Mouse (Mus musculus) midbrain, embryonic 10.5 days (tissue): ENCODE data around the gene Trim40. TPM values are rescaled to one million over a fixed set of nuclear protein-coding genes. Genes with fewer than 3 reads are reported as not detected.

Experiments used
- DNase-seq: peaks from one replicate; pipeline ENCODE4 v3.0.0-alpha.2; 2017; ENCODE audit warnings: low spot score
- H3K27ac ChIP-seq: fragments of 300-500 bp; sonication (generic); replicated peaks from 2 replicates; pipeline ENCODE4 v1.5.1; 2016; ENCODE audit warnings: mild to moderate bottlenecking
- H3K27me3 ChIP-seq: fragments of 300-500 bp; sonication (generic); 2 replicates; pipeline ENCODE4 v1.6.1; 2016; ENCODE audit warnings: low read depth, mild to moderate bottlenecking; ENCODE audit not compliant: poor library complexity, severe bottlenecking
- H3K36me3 ChIP-seq: fragments of 300-500 bp; sonication (generic); 2 replicates; pipeline ENCODE4 v1.6.1; 2016; ENCODE audit warnings: mild to moderate bottlenecking, moderate library complexity
- H3K4me1 ChIP-seq: fragments of 300-500 bp; sonication (generic); 2 replicates; pipeline ENCODE4 v1.6.1; 2016
- H3K4me3 ChIP-seq: fragments of 300-500 bp; sonication (generic); 2 replicates; pipeline ENCODE4 v1.5.1; 2016; ENCODE audit warnings: mild to moderate bottlenecking, moderate library complexity
- H3K9me3 ChIP-seq: fragments of 300-500 bp; sonication (generic); replicated peaks from 2 replicates; pipeline ENCODE4 v1.6.1; 2016; ENCODE audit warnings: mild to moderate bottlenecking
- WGBS: fragments of 180-500 bp; shearing (Covaris S2); methylation state at CpG from one replicate; pipeline ENCODE4 v1.1.7; 2016; 5-methylcytosine and 5-hydroxymethylcytosine counted together
- polyA plus RNA-seq: library from polyadenylated mRNA; unstranded; fragments of >200 nt; fragmentation: Nextera tagmentation; extraction: Ambion mirVana; gene quantifications from 2 replicates; pipeline ENCODE4 v1.2.1, GENCODE M21; 2016

Trim40 gene
- polyA plus RNA-seq, 1 experiment from 2014 or later, result not detected

DNA sequence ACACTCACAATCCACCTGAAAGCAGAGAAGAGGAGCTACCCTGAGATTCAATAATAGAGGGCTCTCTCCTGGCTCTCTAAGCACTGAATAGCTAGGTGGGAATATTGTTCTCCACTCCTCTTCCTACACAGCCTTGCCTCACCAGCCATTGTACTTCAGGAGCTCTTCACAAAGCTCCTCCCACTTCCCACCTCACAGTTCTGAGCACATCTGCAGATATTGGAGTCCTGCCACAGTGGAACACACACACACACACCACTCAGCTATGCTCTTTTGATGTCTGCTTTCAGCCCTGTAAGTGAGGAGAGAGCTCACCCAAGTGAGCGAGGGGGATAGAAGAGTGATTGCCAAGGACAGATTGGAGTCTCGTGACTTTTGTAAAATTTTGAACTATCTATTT, 6.6 kb downstream of the Trim40 start:
- no peak overlapping the region for H3K4me3 ChIP-seq
- no peak overlapping the region for H3K27ac ChIP-seq
- H3K4me1 ChIP-seq, result no peaks in the 10 kb centered on the region
- no peak for DNase-seq
- H3K9me3 ChIP-seq, result no peaks in the 10 kb centered on the region
- no peaks in the 10 kb centered on the region for H3K36me3 ChIP-seq
- no peaks in the 10 kb centered on the region for H3K27me3 ChIP-seq
- WGBS, result 79% methylated on average over 2 of the region's 2 CpGs

DNA sequence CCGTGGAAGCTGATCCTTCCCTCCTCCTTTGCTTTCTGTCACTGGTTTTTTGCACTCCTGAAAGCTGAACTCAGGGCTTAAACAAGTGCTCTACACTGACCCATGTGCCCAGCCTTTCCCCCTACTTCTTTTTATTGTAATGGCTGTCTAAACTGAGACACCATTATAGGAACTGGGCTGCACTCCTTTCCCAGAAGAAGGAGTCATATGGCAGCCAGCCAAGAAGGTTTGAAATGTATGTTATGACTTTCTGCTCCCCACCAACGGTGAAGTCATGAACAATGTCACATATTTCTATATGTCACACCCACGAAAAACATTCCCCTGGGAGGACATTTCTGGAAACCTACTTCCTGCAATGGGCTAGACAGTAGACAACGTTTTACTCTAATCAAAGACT, 15.3 kb downstream of the Trim40 start:
- H3K4me3 ChIP-seq, result no peak overlapping the region
- H3K36me3 ChIP-seq, result no peaks in the 10 kb centered on the region
- H3K4me1 ChIP-seq, result no peaks in the 10 kb centered on the region
- DNase-seq, result no peak
- no peaks in the 10 kb centered on the region for H3K9me3 ChIP-seq
- no peak overlapping the region for H3K27ac ChIP-seq
- H3K27me3 ChIP-seq, result no peaks in the 10 kb centered on the region
- WGBS, result 85% methylated on average over 4 of the region's 4 CpGs

DNA sequence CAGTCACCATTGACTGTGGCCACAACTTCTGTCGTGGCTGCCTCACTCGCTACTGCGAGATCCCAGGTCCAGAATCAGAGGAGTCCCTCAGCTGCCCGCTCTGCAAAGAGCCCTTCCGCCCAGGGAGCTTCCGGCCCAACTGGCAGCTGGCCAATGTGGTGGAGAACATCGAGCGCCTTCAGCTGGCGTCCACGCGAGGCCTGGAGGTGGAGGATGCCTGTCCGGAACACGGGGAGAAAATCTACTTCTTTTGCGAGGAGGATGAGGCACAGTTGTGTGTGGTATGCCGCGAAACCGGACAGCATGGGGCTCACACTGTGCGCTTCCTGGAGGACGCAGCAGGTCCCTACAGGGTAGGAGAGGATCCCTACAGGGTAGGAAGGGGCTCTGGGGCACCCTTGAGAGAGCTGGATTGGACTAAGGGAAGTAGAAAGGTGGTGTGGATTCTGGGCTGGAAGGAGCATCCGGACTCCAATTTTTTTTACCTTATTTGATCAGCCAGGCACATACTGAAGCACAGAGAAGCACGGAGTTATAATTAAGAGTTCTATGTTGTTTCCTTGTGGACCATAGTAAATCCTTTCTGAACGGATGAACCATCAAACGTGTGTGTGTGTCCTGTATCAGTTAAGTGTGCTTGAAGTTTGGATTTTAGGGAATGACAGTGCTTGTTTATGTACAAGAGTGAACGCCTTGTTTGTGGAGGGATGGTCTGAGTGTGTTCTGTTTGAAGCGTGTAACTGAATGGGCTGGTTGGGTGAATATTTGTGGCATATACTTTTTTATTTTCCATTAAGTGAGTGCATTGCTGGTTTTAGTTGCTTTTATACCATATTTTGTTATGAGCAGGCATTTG, 19.7 kb downstream of the Trim40 start:
- WGBS, result 81% methylated on average over 25 of the region's 25 CpGs
- Histone ChIP-seq H3K9me3 (no peaks in the 10 kb centered on the region), H3K27ac (0 out of 2 replicates have a peak overlapping the region, but pooled peaks have one; percentile 19), H3K4me3 (peak overlapping the region; percentile 23), H3K4me1 (peaks cover 11% of the 10 kb centered on the region), H3K36me3 (no peaks in the 10 kb centered on the region), H3K27me3 (peaks cover 21% of the 10 kb centered on the region)
- no peak for DNase-seq

DNA sequence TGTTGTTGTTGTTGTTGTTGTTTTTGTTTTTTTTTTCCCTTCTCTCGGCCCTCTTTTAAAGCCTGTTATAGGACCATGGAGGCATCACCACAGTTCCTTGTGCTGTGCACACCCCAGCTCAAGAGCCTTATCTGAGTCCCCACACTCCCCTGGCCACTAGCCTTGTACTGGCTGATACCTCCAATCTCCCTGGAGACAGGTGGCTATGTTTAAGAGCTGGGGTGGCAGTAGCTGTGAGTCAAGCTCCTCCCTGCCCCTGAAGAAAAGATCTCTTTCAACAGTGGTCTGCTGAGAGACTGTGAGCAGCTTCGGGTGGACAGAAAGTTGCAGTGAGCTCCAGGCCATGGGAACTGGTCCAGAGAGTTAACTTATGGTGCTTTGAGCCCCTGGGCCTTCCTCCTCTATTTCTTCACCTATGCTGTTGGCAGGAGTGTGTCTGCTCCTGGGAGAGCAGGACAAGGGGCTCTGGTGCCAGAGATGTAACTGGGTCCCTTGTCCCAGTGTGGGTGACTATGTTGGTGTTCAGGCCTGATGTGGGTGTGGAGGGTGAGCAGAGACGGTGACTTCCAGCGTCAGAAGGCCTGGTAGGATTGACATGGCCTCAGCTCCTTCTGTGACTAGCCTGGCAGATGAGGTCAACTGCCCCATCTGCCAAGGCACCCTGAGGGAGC, 20.5 kb downstream of the Trim40 start, which contains the start of gene Trim10:
Gene Trim10, plus strand, starts transcription at position 291 of the 671 bp plus-strand sequence.
- Histone ChIP-seq H3K4me3 (peak within 1 kb of the TSS; percentile 23), H3K36me3 (no peaks in the 10 kb centered on the region), H3K27me3 (peaks cover 21% of the 10 kb centered on the region), H3K27ac (0 out of 2 replicates have a peak within 1 kb of the TSS, but pooled peaks have one; percentile 19), H3K9me3 (no peaks in the 10 kb centered on the region), H3K4me1 (peaks cover 11% of the 10 kb centered on the region)
- DNase-seq, result no peak
- 84% methylated on average over 4 of the region's 4 CpGs for WGBS

DNA sequence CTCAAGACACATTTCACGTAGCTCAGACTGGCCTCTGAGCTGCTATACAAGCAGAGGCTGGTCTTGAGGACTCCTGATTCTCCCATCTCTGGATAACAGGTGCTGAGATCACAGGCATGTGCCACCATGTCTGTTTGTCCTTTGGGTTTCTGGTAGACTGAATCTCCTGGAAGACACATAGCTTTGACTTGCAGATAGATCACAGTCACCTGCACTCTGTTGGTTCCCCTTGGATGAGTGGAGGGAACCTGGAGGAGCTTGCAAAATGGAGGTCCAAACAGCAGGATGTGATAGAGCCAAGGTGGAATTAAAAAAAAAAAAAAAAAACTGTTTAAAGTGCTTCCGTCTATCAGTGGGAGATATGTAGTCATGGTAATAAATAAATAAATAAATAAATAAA, 21.1 kb downstream of the Trim40 start:
- H3K36me3 ChIP-seq, result no peaks in the 10 kb centered on the region
- peaks cover 21% of the 10 kb centered on the region for H3K27me3 ChIP-seq
- peaks cover 11% of the 10 kb centered on the region for H3K4me1 ChIP-seq
- WGBS, result 83% methylated on average over 2 of the region's 2 CpGs
- H3K9me3 ChIP-seq, result no peaks in the 10 kb centered on the region
- no peak for DNase-seq
- H3K4me3 ChIP-seq, result no peak overlapping the region
- H3K27ac ChIP-seq, result no peak overlapping the region

DNA sequence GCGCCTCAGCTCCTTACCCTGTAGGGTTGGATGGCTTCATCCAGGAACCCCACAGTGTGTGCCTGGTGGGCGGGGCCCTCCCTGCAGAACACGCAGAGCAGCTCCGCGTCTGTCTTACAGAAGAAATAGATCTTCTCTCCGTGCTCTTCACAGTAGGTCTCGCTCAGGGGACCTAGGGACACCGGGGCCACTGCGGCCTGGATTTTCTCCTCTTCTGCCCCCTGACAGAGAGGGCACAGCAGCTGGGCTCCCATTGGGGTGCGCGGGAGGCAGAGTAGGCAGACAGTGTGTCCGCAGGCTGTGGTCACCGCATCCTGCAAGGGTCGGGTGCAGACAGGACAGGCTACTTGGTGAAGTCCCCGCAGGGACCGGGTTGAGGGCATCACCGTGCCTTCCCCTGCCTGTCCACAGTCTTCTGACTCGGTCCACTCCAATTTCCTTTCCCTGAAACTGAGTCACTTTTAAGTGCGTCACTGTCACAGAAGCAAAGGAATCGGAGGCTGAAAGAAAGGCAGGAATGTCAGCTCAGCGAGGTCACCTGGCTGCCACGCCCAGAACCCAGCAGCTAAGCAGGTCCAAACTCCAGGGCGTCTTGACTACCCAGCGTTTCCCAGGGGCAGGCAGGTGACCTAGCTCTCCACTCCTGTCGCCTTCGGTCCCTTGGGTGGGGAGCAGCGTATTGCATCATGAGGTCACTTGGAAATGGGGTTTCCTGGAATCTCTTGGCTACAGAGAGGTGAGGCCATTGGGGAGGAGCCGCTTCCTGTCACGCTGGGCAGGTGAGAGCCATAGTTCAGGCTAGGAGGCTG, 23.0 kb downstream of the Trim40 start, which contains the start of gene Trim15:
Gene Trim15, minus strand, starts transcription at position 492 of the 809 bp plus-strand sequence.
- Histone ChIP-seq H3K9me3 (no peaks in the 10 kb centered on the region), H3K27ac (0 out of 2 replicates have a peak within 1 kb of the TSS, but pooled peaks have one; percentile 23), H3K4me1 (peaks cover 11% of the 10 kb centered on the region), H3K4me3 (peak within 1 kb of the TSS; percentile 46), H3K27me3 (peaks cover 21% of the 10 kb centered on the region), H3K36me3 (no peaks in the 10 kb centered on the region)
- DNase-seq, result no peak
- WGBS, result 13% methylated on average over 29 of the region's 29 CpGs

DNA sequence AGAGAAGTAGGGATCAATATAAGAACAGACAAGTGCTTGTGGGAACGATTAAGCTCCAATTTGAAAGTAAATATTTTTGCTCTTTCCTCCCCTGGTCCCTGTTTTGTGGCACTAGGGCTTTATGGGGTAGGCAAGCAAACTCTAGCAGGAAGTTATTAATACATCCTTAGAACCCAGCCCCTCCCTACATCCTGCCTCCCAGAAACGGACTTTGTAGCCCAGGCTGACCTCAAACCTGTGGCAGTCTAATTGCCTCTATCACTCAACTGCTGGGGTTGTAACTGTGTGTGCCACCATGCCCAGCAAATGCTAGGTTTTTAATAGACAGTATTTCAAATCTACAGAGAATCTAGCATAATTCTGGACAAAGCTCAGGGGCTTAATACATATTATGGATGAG, 28.2 kb downstream of the Trim40 start:
- Histone ChIP-seq H3K27ac (no peak overlapping the region), H3K9me3 (no peaks in the 10 kb centered on the region), H3K27me3 (peaks cover 9% of the 10 kb centered on the region), H3K4me3 (no peak overlapping the region), H3K4me1 (peaks cover 4% of the 10 kb centered on the region), H3K36me3 (peaks cover 34% of the 10 kb centered on the region)
- DNase-seq, result no peak
- 64% methylated on average over 2 of the region's 2 CpGs for WGBS

DNA sequence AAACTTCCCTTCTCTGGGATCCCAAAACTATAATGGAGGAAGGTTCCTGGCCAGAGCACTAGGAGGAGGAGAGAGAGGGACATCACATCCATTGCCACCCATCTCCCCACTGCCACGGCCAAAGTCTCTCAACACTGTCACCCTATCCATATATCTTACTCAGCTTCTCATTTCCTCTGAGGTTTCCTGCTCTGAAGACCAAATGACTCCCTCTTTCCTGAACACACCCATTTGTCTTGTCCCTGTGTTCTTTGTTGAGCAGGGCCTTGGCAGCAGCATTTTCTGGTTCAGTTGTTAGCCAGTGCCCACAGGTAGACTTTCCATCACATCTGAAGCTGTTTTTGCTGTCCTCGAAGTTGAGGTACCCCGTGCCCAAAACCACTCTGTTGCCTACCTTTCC, 31.7 kb downstream of the Trim40 start:
- Histone ChIP-seq H3K9me3 (no peaks in the 10 kb centered on the region), H3K27me3 (no peaks in the 10 kb centered on the region), H3K27ac (no peak overlapping the region), H3K36me3 (peaks cover 69% of the 10 kb centered on the region), H3K4me1 (no peaks in the 10 kb centered on the region), H3K4me3 (no peak overlapping the region)
- DNase-seq, result no peak
- 89% methylated on average over 3 of the region's 3 CpGs for WGBS

DNA sequence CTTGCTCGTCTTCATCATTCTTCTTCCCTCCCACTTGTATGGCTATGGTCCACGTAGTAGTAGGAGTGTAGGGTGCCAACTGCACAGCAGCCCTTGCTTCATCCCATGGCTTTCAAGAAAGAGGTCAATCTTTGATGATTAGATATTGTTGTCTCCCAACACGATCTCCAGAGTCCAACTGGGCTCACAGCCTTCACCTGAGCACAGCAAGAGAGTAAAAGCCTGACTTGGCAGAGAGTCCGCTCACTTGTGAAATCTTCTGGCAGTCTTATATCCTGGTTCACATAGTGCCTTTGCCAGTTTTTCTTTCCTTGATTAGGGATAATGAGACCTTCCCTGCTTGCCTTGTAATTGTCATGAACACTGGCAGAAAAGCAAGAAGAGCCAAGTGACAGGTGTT, 33.7 kb downstream of the Trim40 start:
- WGBS, result 93% methylated on average over 4 of the region's 4 CpGs
- H3K4me1 ChIP-seq, result no peaks in the 10 kb centered on the region
- H3K27ac ChIP-seq, result no peak overlapping the region

DNA sequence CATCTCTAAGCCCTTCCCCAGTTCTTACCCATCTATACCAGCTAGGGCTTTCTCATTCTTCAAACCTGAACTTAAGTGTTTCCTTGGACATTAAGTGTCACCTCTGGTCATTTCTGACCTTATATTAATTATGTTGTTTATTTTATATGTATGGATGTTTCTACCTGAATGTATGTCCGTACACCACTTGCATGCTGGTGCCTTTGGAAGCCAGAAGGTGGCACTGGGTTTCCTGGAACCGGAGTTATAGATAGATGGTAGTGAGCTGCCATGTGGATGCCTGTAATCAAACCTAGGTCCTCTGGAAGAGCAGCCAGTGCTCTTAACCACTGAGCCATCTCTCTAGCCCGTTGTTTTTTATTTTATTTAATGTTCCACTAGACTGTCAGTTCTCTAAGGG, 34.4 kb downstream of the Trim40 start:
- no peaks in the 10 kb centered on the region for H3K9me3 ChIP-seq
- peaks cover 96% of the 10 kb centered on the region for H3K36me3 ChIP-seq
- no peak overlapping the region for H3K27ac ChIP-seq
- no peak for DNase-seq
- H3K4me3 ChIP-seq, result no peak overlapping the region
- H3K27me3 ChIP-seq, result no peaks in the 10 kb centered on the region
- H3K4me1 ChIP-seq, result no peaks in the 10 kb centered on the region
- 94% methylated on average over 3 of the region's 3 CpGs for WGBS

More for the DNA sequence above, 33.7 kb downstream of the Trim40 start:
- peaks cover 89% of the 10 kb centered on the region for H3K36me3 ChIP-seq
- no peak overlapping the region for H3K4me3 ChIP-seq
- H3K27me3 ChIP-seq, result no peaks in the 10 kb centered on the region
- no peaks in the 10 kb centered on the region for H3K9me3 ChIP-seq
- no peak for DNase-seq

DNA sequence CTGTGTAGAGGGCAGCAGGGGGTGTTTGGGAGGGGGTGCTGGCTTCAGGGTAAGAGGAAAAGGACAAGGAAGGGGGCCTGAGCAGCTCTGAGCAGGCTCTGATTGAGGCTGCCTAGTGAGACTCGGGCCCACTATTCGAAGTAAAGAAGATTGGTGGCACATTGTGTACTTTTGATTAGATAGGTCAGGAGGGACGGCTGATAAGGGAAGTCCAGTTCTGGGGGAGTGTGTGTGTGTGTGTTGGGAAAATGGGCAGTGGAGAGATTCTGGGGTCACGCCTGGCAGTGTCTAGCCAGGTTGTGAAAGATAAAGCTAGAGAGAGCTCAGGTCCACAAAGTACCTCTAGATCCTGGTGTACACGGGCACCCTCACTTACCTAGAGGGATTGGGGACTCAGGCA, 38.3 kb downstream of the Trim40 start:
- WGBS, result 85% methylated on average over 5 of the region's 5 CpGs
- no peaks in the 10 kb centered on the region for H3K27me3 ChIP-seq
- DNase-seq, result no peak
- H3K4me3 ChIP-seq, result no peak overlapping the region
- H3K36me3 ChIP-seq, result peaks cover 69% of the 10 kb centered on the region
- no peak overlapping the region for H3K27ac ChIP-seq
- H3K4me1 ChIP-seq, result no peaks in the 10 kb centered on the region
- no peaks in the 10 kb centered on the region for H3K9me3 ChIP-seq

DNA sequence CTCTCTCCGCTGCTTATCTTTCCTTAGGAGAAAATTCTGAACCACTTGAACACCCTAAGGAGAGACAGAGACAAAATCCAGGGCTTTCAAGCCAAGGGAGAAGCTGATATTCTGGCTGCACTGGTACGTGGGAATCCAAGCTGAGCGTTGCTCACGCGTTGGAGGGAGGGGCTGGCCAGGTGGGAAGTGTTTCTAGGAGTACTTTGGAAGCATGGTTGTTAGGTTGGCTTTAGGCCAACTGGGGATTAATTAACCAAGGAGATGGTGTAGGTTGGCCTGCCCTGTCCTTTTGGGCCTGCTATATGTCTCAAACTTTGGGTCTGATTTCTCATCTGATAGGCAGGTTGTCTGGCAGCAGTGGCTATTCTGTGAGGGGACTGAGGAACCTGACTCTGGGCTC, 38.7 kb downstream of the Trim40 start:
- 93% methylated on average over 5 of the region's 5 CpGs for WGBS
- peaks cover 69% of the 10 kb centered on the region for H3K36me3 ChIP-seq

More for the DNA sequence above, 38.7 kb downstream of the Trim40 start:
- no peak overlapping the region for H3K4me3 ChIP-seq
- H3K4me1 ChIP-seq, result no peaks in the 10 kb centered on the region
- no peak overlapping the region for H3K27ac ChIP-seq
- no peaks in the 10 kb centered on the region for H3K9me3 ChIP-seq
- no peak for DNase-seq
- no peaks in the 10 kb centered on the region for H3K27me3 ChIP-seq
